Mouse (Mus musculus) kidney, postnatal 0 days (tissue): Measurements from ENCODE around the gene Numa1. TPM values are rescaled to one million over a fixed set of nuclear protein-coding genes. Genes with fewer than 3 reads are reported as not detected.
A peak's percentile ranks its signal among the peaks of the same experiment; 100 is the strongest.
"Not testable (repeated sequence)": the region's sequence is repeated elsewhere in the genome, so short reads cannot be mapped to it uniquely, and the experiment has no call there.

Experiments
- ATAC-seq: fragments of 200-750 bp; cut with Nextera tagmentation; replicated peaks from 2 replicates; pipeline ENCODE4 v1.8.0; 2017; ENCODE audit warnings: low read depth, moderate number of reproducible peaks, moderate TSS enrichment, moderate library complexity; ENCODE audit not compliant: low FRiP score
- DNase-seq: peaks from one replicate; pipeline ENCODE4 v3.0.0-alpha.2; 2016; ENCODE audit warnings: low spot score
- H3K27ac ChIP-seq: fragments of 300-500 bp; sonication (generic); 2 replicates; pipeline ENCODE4 v1.5.1; 2014; ENCODE audit warnings: mild to moderate bottlenecking
- H3K27me3 ChIP-seq: fragments of 300-500 bp; sonication (generic); 2 replicates; pipeline ENCODE4 v1.6.1; 2014; ENCODE audit warnings: low read length, mixed read lengths; ENCODE audit not compliant: insufficient read depth
- H3K36me3 ChIP-seq: fragments of 300-500 bp; sonication (generic); 2 replicates; pipeline ENCODE4 v1.6.1; 2014; ENCODE audit warnings: low read length, mixed read lengths; ENCODE audit not compliant: insufficient read depth
- H3K4me1 ChIP-seq: fragments of 300-500 bp; sonication (generic); replicated peaks from 2 replicates; pipeline ENCODE4 v1.6.1; 2014; ENCODE audit warnings: antibody characterized with exemption, low read length, mixed read lengths; ENCODE audit not compliant: insufficient read depth
- H3K4me2 ChIP-seq: fragments of 300-500 bp; sonication (generic); 2 replicates; pipeline ENCODE4 v1.6.1; 2014; ENCODE audit warnings: mild to moderate bottlenecking, low read length, moderate library complexity, mixed read lengths
- H3K4me3 ChIP-seq: fragments of 300-500 bp; sonication (generic); replicated peaks from 2 replicates; pipeline ENCODE4 v1.5.1; 2014; ENCODE audit warnings: low read depth, low read length
- H3K9ac ChIP-seq: fragments of 300-500 bp; sonication (generic); 2 replicates; pipeline ENCODE4 v1.6.1; 2014; ENCODE audit warnings: low read depth, low read length
- H3K9me3 ChIP-seq: fragments of 300-500 bp; sonication (generic); replicated peaks from 2 replicates; pipeline ENCODE4 v1.6.1; 2016; ENCODE audit warnings: low read length, inconsistent platforms, mixed read lengths
- CTCF ChIP-seq: IDR thresholded peaks from 2 replicates; pipeline ENCODE4 v1.5.1; 2016; ENCODE audit warnings: antibody characterized with exemption, low read depth, mild to moderate bottlenecking, moderate library complexity
- WGBS: fragments of 180-500 bp; shearing (Covaris S2); extraction: QIAGEN DNeasy Blood & Tissue Kit; methylation state at CpG from one replicate; pipeline ENCODE4 v1.1.7; 2014; 5-methylcytosine and 5-hydroxymethylcytosine counted together
- polyA plus RNA-seq: library from polyadenylated mRNA; unstranded; fragments of >200 nt; fragmentation: Nextera tagmentation; extraction: Ambion mirVana; gene quantifications from 2 replicates; pipeline ENCODE4 v1.2.1, GENCODE M21; 2015

The Numa1 gene
- polyA plus RNA-seq, 1 experiment from 2014 or later: 41.7 TPM

DNA sequence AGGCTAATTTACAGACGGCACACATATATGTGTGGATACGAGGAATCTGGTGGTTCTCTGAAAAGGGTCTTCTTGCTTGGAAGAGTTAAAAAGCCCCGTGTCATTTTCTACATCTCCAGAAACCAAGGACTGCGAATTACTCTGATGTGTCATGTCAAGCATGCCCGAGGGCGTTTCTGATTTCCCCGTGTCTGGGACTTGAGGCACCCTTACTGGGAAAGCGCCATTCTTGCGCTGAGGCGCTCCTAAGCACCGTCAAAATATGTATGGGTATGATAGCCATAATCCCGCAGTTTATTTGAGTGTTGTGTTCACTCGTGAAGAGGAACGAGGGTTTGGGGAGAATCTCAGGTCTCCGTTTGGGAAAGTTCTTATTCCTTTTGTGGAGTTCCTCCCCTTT lies 611 bp upstream of the Numa1 start:
- Histone ChIP-seq H3K4me1 (no peaks in the 10 kb centered on the region; the same call in 1 of the 2 replicates), H3K9me3 (no peaks in the 10 kb centered on the region), H3K4me2 (peak overlapping the region; percentile 76), H3K9ac (peak overlapping the region; percentile 56), H3K36me3 (no peaks in the 10 kb centered on the region), H3K27me3 (no peaks in the 10 kb centered on the region), H3K27ac (peak overlapping the region; percentile 75), H3K4me3 (peak overlapping the region; percentile 63)
- ATAC-seq (peak; percentile 37; the same call in 1 of the 2 replicates), DNase-seq (peak; percentile 39)
- no peak for TF ChIP-seq CTCF
- WGBS: 2% methylated on average over 15 of the region's 15 CpGs

DNA sequence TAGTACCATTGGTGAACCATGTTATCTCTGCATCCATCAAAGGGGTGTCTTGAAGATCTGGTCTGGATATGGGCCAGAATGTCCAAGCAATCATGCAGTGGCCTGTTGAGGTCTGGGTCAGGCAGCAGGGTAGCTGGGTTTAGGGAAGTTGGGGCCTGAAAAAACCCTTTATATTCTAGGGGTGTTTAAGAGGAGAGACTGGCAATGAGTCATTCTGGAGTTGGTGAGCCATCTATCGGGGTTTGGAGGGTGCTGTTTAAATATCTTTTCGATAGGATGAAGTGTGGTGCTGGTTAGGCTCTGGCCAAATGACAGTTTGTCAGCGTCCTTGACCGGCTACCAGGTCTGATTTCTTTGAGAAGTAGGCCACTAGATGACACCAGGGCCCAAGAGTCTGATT lies 2.0 kb downstream of the Numa1 start:
- no peak for ATAC-seq
- TF ChIP-seq CTCF: no peak
- WGBS: 95% methylated on average over 4 of the region's 4 CpGs

DNA sequence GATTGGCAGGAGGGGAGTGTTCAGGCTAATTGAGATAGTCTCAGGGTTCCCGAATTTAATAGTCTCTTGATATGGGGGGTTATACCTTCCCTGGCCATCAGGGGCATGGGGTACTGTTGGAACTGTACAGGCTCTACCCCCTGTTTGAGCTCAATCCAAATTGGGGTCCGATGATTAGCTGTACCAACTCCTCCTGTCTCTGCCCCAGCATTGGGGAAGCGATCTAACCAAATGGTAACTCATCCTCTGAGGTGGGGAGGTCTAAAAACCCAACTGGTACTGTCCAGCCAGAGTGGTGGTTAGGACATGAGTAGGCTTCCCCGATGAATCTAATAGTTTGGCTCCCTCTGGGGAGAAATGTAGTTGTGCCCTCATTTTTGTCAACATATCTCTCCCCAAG lies 3.1 kb downstream of the Numa1 start:
- Histone ChIP-seq H3K27me3 (no peaks in the 10 kb centered on the region), H3K36me3 (no peaks in the 10 kb centered on the region), H3K4me1 (no peaks in the 10 kb centered on the region; the same call in 1 of the 2 replicates), H3K4me3 (no peak overlapping the region), H3K9ac (no peak overlapping the region), H3K9me3 (no peaks in the 10 kb centered on the region), H3K27ac (no peak overlapping the region), H3K4me2 (no peak overlapping the region)
- TF ChIP-seq CTCF: no peak
- no peak for ATAC-seq
- no peak for DNase-seq
- 96% methylated on average over 4 of the region's 4 CpGs for WGBS

More for the DNA sequence above, 2.0 kb downstream of the Numa1 start:
- DNase-seq: no peak
- no peak overlapping the region for H3K4me3 ChIP-seq
- no peak overlapping the region for H3K27ac ChIP-seq
- no peaks in the 10 kb centered on the region for H3K36me3 ChIP-seq
- no peaks in the 10 kb centered on the region for H3K27me3 ChIP-seq
- no peak overlapping the region for H3K4me2 ChIP-seq
- no peaks in the 10 kb centered on the region for H3K9me3 ChIP-seq
- H3K9ac ChIP-seq: no peak overlapping the region
- no peaks in the 10 kb centered on the region; the same call in 1 of the 2 replicates for H3K4me1 ChIP-seq

DNA sequence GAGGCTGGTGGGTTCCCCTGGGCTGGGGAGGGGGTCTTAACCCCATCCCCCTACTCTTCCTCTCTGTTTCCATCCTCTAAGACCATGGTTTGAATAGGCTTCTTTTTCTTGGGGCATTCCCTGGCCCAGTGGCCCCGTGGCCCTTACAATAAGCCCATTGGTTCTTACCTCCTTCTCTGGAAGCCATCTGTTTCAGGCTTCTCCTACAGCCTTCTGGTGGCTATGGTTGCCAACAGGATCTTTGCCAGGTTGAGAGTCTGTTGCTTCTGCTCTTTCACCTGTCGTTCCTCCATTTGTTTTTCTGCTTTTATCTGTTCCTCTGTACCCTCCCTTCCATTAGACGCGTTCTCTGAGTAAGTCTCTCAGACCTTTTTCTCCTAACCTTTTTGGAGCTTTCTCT lies 3.7 kb downstream of the Numa1 start:
- no peak overlapping the region for H3K9ac ChIP-seq
- H3K36me3 ChIP-seq: no peaks in the 10 kb centered on the region
- H3K9me3 ChIP-seq: no peaks in the 10 kb centered on the region
- no peak overlapping the region for H3K4me3 ChIP-seq
- H3K27me3 ChIP-seq: no peaks in the 10 kb centered on the region
- DNase-seq (no peak), ATAC-seq (no peak)
- WGBS: 95% methylated on average over 4 of the region's 4 CpGs
- no peak for TF ChIP-seq CTCF
- no peak overlapping the region for H3K27ac ChIP-seq
- H3K4me2 ChIP-seq: no peak overlapping the region
- no peaks in the 10 kb centered on the region; the same call in 1 of the 2 replicates for H3K4me1 ChIP-seq

DNA sequence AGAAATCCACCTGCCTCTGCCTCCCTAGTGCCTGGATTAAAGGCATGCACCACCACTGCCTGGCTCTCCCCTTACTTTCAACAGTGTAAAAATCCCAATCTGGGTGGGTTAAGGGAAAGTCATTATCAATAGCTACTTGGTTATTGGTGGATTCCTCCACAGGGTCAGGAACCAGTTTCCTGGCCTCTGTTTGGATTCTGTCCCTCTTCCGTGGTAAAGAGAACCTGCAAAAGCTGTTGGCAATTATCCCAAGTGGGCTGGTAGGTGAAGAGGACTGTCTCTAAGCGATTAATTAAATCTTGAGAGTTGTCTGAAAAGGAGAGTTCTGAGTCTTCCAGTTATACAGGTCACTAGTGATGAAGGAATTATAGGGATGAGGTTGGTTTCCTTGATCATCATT lies 4.4 kb downstream of the Numa1 start:
- Histone ChIP-seq H3K27me3 (no peaks in the 10 kb centered on the region), H3K36me3 (no peaks in the 10 kb centered on the region), H3K4me2 (no peak overlapping the region), H3K27ac (no peak overlapping the region), H3K4me3 (no peak overlapping the region), H3K9ac (no peak overlapping the region), H3K9me3 (no peaks in the 10 kb centered on the region), H3K4me1 (no peaks in the 10 kb centered on the region)
- DNase-seq (no peak), ATAC-seq (no peak)
- 82% methylated on average over 2 of the region's 2 CpGs for WGBS
- no peak for TF ChIP-seq CTCF

DNA sequence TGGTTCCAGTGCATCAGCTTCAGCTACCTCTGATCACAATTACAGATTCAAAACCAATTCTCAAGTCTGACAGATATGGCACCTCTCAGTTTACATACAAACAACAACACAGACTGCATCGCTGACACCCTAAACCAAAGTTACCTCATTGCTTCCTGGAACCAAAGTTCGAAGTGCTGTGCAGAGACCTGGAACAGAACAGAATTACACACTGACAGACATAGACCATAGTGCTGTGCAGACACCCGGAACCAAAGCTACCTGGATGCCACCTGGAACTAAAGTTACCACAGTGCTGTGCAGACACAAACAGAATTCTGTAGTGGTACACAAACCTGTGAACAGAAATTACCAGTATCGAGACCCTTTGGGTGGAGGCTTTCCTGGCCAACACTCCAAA lies 5.8 kb downstream of the Numa1 start:
- H3K36me3 ChIP-seq: no peaks in the 10 kb centered on the region
- ATAC-seq (peak; percentile 68), DNase-seq (no peak)
- no peak for TF ChIP-seq CTCF
- H3K4me2 ChIP-seq: no peak overlapping the region
- H3K27me3 ChIP-seq: no peaks in the 10 kb centered on the region
- WGBS: 79% methylated on average over 4 of the region's 4 CpGs
- H3K9ac ChIP-seq: no peak overlapping the region
- H3K4me1 ChIP-seq: no peaks in the 10 kb centered on the region
- H3K27ac ChIP-seq: no peak overlapping the region
- no peaks in the 10 kb centered on the region for H3K9me3 ChIP-seq
- H3K4me3 ChIP-seq: no peak overlapping the region

DNA sequence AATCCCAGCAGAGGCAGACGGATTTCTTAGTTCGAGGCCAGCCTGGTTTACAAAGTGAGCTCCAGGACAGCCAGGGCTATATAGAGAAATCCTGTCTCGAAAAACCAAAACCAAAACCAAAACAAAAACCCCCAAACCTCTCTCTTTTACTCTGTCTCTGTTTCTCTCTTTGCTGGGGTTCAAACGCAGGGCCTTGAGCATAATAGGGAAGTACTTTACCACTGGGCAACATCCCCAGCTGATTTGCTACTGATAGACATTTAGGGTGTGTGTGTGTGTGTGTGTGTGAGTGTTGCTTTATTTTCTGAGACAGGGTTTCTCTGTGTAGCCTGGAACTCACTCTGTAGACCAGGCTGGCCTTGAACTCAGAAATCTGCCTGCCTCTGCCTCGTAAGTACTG lies 15.1 kb downstream of the Numa1 start:
- H3K4me1 ChIP-seq, H3K9ac ChIP-seq, H3K4me3 ChIP-seq, H3K36me3 ChIP-seq, DNase-seq, H3K27me3 ChIP-seq, H3K9me3 ChIP-seq, H3K4me2 ChIP-seq, H3K27ac ChIP-seq, ATAC-seq: not testable (repeated sequence)
- 93% methylated on average over 5 of the region's 5 CpGs for WGBS
